Mouse (Mus musculus): ENCODE data around the gene Lrrc36. TPM values are rescaled to one million over a fixed set of nuclear protein-coding genes. Genes with fewer than 3 reads are reported as not detected.

Lrrc36 gene
- total RNA-seq, 1 experiment = 0.13 TPM

- no peaks in the 10 kb centered on the region for H3K36me3 ChIP-seq (ENCODE audit: control insufficient read depth, insufficient read depth, low read length, poor library complexity, severe bottlenecking)
- peak overlapping the region; percentile 27; the same call in 1 of the 2 replicates for H3K9ac ChIP-seq (ENCODE audit: insufficient read depth, low read depth, low read length, poor library complexity, severe bottlenecking)
- in situ Hi-C loops (cut with MboI; ENCODE audit: low sequenced_read_pairs in 2 of 2, unreplicated experiment in 2 of 2) = no loop called here
- peaks cover 5 to 23% of the 10 kb centered on the region in 2 experiments for H3K4me1 ChIP-seq (ENCODE audit: control insufficient read depth in 2 of 2, insufficient read depth in 2 of 2, low read length in 2 of 2, poor library complexity in 1 of 2)
- peak; percentile 89 for DNase-seq (ENCODE audit: low read depth, low spot score)
- no peaks in the 10 kb centered on the region for H3K9me3 ChIP-seq (ENCODE audit: control insufficient read depth, insufficient read depth, low read depth, low read length)
- H3K27ac ChIP-seq (ENCODE audit: insufficient read depth, low read depth, low read length, poor library complexity, severe bottlenecking) = peak overlapping the region; percentile 87
- no peak overlapping the region for H3K4me3 ChIP-seq (ENCODE audit: insufficient read depth in 1 of 2, low read depth in 1 of 2, low read length in 2 of 2, poor library complexity in 1 of 2, severe bottlenecking in 1 of 2)
- TF ChIP-seq ZC3H11A (IDR thresholded peaks at IDR 0.05; ENCODE audit: borderline replicate concordance, low read depth, low read length) = 0 out of 2 replicates have a peak, but pooled peaks have one; percentile 24
- no peak for TF ChIP-seq HCFC1 (IDR thresholded peaks at IDR 0.05; ENCODE audit: borderline replicate concordance, insufficient read depth, low read length)
Observed at GRCm38 (mm10) chr8:105481453-105481852, 68.1 kb downstream of the Lrrc36 start.

GRCm38 (mm10) chr8:105482123-105482522, 68.8 kb downstream of the Lrrc36 start:
- Histone ChIP-seq H3K9me3 (ENCODE audit: control insufficient read depth, insufficient read depth, low read depth, low read length) (no peaks in the 10 kb centered on the region), H3K27ac (ENCODE audit: insufficient read depth, low read depth, low read length, poor library complexity, severe bottlenecking) (peak overlapping the region; percentile 87; the same call in 1 of the 2 replicates), H3K36me3 (ENCODE audit: control insufficient read depth, insufficient read depth, low read length, poor library complexity, severe bottlenecking) (no peaks in the 10 kb centered on the region), H3K4me1 (ENCODE audit: control insufficient read depth in 2 of 2, insufficient read depth in 2 of 2, low read length in 2 of 2, poor library complexity in 1 of 2) (peaks cover 5 to 20% of the 10 kb centered on the region in 2 experiments; a peak in 3 of 4 replicates), H3K9ac (ENCODE audit: insufficient read depth, low read depth, low read length, poor library complexity, severe bottlenecking) (no peak overlapping the region; the same call in 1 of the 2 replicates), H3K4me3 (ENCODE audit: insufficient read depth in 1 of 2, low read depth in 1 of 2, low read length in 2 of 2, poor library complexity in 1 of 2, severe bottlenecking in 1 of 2) (no peak overlapping the region)
- TF ChIP-seq MAFK (IDR thresholded peaks at IDR 0.05; ENCODE audit: insufficient read depth, low read depth, low read length) (no peak), CHD2 (IDR thresholded peaks at IDR 0.05; ENCODE audit: low read depth, low read length) (no peak), HCFC1 (IDR thresholded peaks at IDR 0.05; ENCODE audit: borderline replicate concordance, insufficient read depth, low read length) (no peak), ZC3H11A (IDR thresholded peaks at IDR 0.05; ENCODE audit: borderline replicate concordance, low read depth, low read length) (no peak)
- DNase-seq (ENCODE audit: low read depth, low spot score) = no peak
- in situ Hi-C loops (cut with MboI; ENCODE audit: low sequenced_read_pairs in 2 of 2, unreplicated experiment in 2 of 2) = no loop called here

GRCm38 (mm10) chr8:105483212-105484029, 70.0 kb downstream of the Lrrc36 start:
- no peak for DNase-seq (ENCODE audit: low read depth, low spot score)
- Histone ChIP-seq H3K9ac (ENCODE audit: insufficient read depth, low read depth, low read length, poor library complexity, severe bottlenecking) (no peak overlapping the region), H3K4me1 (ENCODE audit: control insufficient read depth in 2 of 2, insufficient read depth in 2 of 2, low read length in 2 of 2, poor library complexity in 1 of 2) (peaks cover 5 to 17% of the 10 kb centered on the region in 2 experiments; a peak in 3 of 4 replicates), H3K36me3 (ENCODE audit: control insufficient read depth, insufficient read depth, low read length, poor library complexity, severe bottlenecking) (no peaks in the 10 kb centered on the region), H3K9me3 (ENCODE audit: control insufficient read depth, insufficient read depth, low read depth, low read length) (no peaks in the 10 kb centered on the region), H3K4me3 (ENCODE audit: insufficient read depth in 1 of 2, low read depth in 1 of 2, low read length in 2 of 2, poor library complexity in 1 of 2, severe bottlenecking in 1 of 2) (no peak overlapping the region), H3K27ac (ENCODE audit: insufficient read depth, low read depth, low read length, poor library complexity, severe bottlenecking) (no peak overlapping the region)
- TF ChIP-seq ZC3H11A (IDR thresholded peaks at IDR 0.05; ENCODE audit: borderline replicate concordance, low read depth, low read length) = no peak
- no peak for TF ChIP-seq MAFK (IDR thresholded peaks at IDR 0.05; ENCODE audit: insufficient read depth, low read depth, low read length)
- no peak for TF ChIP-seq ZNF384 (IDR thresholded peaks at IDR 0.05; ENCODE audit: low read depth, low read length)
- no peak for TF ChIP-seq CHD2 (IDR thresholded peaks at IDR 0.05; ENCODE audit: low read depth, low read length)
- TF ChIP-seq HCFC1 (IDR thresholded peaks at IDR 0.05; ENCODE audit: borderline replicate concordance, insufficient read depth, low read length) = no peak
- in situ Hi-C loops (cut with MboI; ENCODE audit: low sequenced_read_pairs in 2 of 2, unreplicated experiment in 2 of 2) = no loop called here

GRCm38 (mm10) chr8:105484030-105484368, 70.6 kb downstream of the Lrrc36 start:
- Histone ChIP-seq H3K36me3 (ENCODE audit: control insufficient read depth, insufficient read depth, low read length, poor library complexity, severe bottlenecking) (no peaks in the 10 kb centered on the region), H3K4me3 (ENCODE audit: insufficient read depth in 1 of 2, low read depth in 1 of 2, low read length in 2 of 2, poor library complexity in 1 of 2, severe bottlenecking in 1 of 2) (no peak overlapping the region), H3K27ac (ENCODE audit: insufficient read depth, low read depth, low read length, poor library complexity, severe bottlenecking) (no peak overlapping the region), H3K9ac (ENCODE audit: insufficient read depth, low read depth, low read length, poor library complexity, severe bottlenecking) (no peak overlapping the region), H3K9me3 (ENCODE audit: control insufficient read depth, insufficient read depth, low read depth, low read length) (no peaks in the 10 kb centered on the region), H3K4me1 (ENCODE audit: control insufficient read depth in 2 of 2, insufficient read depth in 2 of 2, low read length in 2 of 2, poor library complexity in 1 of 2) (peaks cover 5 to 14% of the 10 kb centered on the region in 2 experiments; a peak in 3 of 4 replicates)
- TF ChIP-seq CHD2 (IDR thresholded peaks at IDR 0.05; ENCODE audit: low read depth, low read length) = no peak
- TF ChIP-seq ZNF384 (IDR thresholded peaks at IDR 0.05; ENCODE audit: low read depth, low read length) = no peak
- TF ChIP-seq MAFK (IDR thresholded peaks at IDR 0.05; ENCODE audit: insufficient read depth, low read depth, low read length) = no peak
- TF ChIP-seq HCFC1 (IDR thresholded peaks at IDR 0.05; ENCODE audit: borderline replicate concordance, insufficient read depth, low read length) = no peak
- no peak for TF ChIP-seq ZC3H11A (IDR thresholded peaks at IDR 0.05; ENCODE audit: borderline replicate concordance, low read depth, low read length)
- in situ Hi-C loops (cut with MboI; ENCODE audit: low sequenced_read_pairs in 2 of 2, unreplicated experiment in 2 of 2) = no loop called here
- DNase-seq (ENCODE audit: low read depth, low spot score) = no peak

Data from ES-E14 (cell line).